Mouse (Mus musculus) megakaryocyte, embryonic 14.5 days (primary cell): Measurements from ENCODE around the gene Khsrp. TPM values are rescaled to one million over a fixed set of nuclear protein-coding genes. Genes with fewer than 3 reads are reported as not detected.

Experiments used
- H3K27me3 ChIP-seq: replicated peaks from 2 replicates; pipeline ENCODE3; 2012; ENCODE audit warnings: inconsistent platforms
- H3K36me3 ChIP-seq: replicated peaks from 2 replicates; pipeline ENCODE3; 2012; ENCODE audit warnings: low read length, inconsistent platforms, mixed read lengths
- H3K4me1 ChIP-seq: 2 replicates; pipeline ENCODE4 v1.6.1; 2012; ENCODE audit warnings: inconsistent platforms
- H3K4me3 ChIP-seq: replicated peaks from 2 replicates; pipeline ENCODE3; 2012; ENCODE audit warnings: moderate library complexity, mild to moderate bottlenecking, inconsistent platforms
- H3K9me3 ChIP-seq: 2 replicates; pipeline ENCODE4 v1.6.1; 2012; ENCODE audit warnings: inconsistent platforms
- FLI1 ChIP-seq: IDR thresholded peaks from 2 replicates; pipeline ENCODE4 v1.6.1; 2012; ENCODE audit warnings: low read length, inconsistent platforms, mixed read lengths
- GATA1 ChIP-seq: IDR thresholded peaks from 3 replicates; pipeline ENCODE4 v1.6.1; 2012; ENCODE audit warnings: mixed read lengths, low read length, inconsistent platforms, borderline replicate concordance
- polyA plus RNA-seq: library from polyadenylated mRNA; stranded (reverse); fragments of >175 nt; gene quantifications from 2 replicates; pipeline ENCODE4 v1.2.3, GENCODE M21; 2012; ENCODE audit warnings: low replicate concordance; ENCODE audit not compliant: insufficient read depth

Gene Khsrp
- polyA plus RNA-seq, 1 experiment: 202 TPM

- Histone ChIP-seq H3K4me3 (peak overlapping the region; percentile 94), H3K4me1 (peaks cover 42% of the 10 kb centered on the region), H3K36me3 (peaks cover 23% of the 10 kb centered on the region), H3K27me3 (no peaks in the 10 kb centered on the region), H3K9me3 (no peaks in the 10 kb centered on the region)
- TF ChIP-seq FLI1 (no peak), GATA1 (0 out of 3 replicates have a peak, but pooled peaks have one; percentile 36)
Measured at GRCm38 (mm10) chr17:57031661-57032420, 519 bp upstream of the Khsrp start.

DNA sequence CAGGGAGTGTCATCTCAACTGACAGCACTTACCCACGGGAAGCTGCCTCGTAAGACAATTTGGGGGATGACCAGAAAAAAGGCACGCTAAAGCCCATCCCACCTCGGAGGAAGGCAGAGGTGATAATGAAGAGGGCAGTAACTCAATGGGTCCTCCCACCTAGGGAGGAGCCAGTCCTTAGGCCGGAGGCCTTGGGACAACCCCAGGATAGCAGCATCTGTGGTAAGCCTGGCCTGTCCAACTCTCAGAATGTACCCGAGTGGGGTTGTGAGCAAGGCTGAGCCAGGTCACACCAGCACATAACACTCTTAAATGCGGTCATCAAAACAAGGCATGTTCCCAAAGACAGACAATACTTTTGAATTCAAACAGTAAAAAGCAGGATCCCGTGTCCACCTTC, 1.6 kb downstream of the Khsrp start:
- H3K4me3 ChIP-seq: peak overlapping the region; percentile 94
- H3K36me3 ChIP-seq: peaks cover 44% of the 10 kb centered on the region
- peaks cover 51% of the 10 kb centered on the region for H3K4me1 ChIP-seq
- no peaks in the 10 kb centered on the region for H3K9me3 ChIP-seq
- no peaks in the 10 kb centered on the region for H3K27me3 ChIP-seq
- TF ChIP-seq FLI1 (no peak), GATA1 (no peak)

DNA sequence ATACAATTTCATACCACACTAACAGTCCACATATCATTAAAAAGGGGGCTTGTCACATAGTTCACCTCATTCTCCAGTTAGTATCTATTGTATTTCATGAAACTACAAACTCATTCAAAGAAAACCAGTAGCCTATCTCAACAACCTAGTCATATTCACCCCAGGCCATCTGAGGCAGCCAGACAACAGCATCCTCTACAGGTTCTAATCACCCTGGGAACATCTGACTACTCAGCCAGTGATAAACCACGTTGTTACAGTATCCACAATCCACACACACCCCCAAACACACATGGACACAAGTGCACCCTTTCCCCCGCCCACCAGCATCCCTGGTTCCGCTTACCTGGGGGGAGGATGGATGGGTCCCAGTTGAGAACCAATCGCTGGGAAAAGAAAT, 3.9 kb downstream of the Khsrp start:
- Histone ChIP-seq H3K4me1 (peaks cover 59% of the 10 kb centered on the region), H3K27me3 (no peaks in the 10 kb centered on the region), H3K4me3 (no peak overlapping the region), H3K36me3 (peaks cover 67% of the 10 kb centered on the region), H3K9me3 (no peaks in the 10 kb centered on the region)
- TF ChIP-seq FLI1: no peak
- TF ChIP-seq GATA1: no peak

GRCm38 (mm10) chr17:57020960-57021359, 10.4 kb downstream of the Khsrp start:
- Histone ChIP-seq H3K36me3 (peaks cover 65% of the 10 kb centered on the region), H3K4me1 (peaks cover 50% of the 10 kb centered on the region), H3K9me3 (no peaks in the 10 kb centered on the region), H3K27me3 (no peaks in the 10 kb centered on the region), H3K4me3 (no peak overlapping the region)
- TF ChIP-seq FLI1 (no peak), GATA1 (no peak)

GRCm38 (mm10) chr17:57019693-57020092, 11.6 kb downstream of the Khsrp start:
- peaks cover 42% of the 10 kb centered on the region for H3K4me1 ChIP-seq
- no peak overlapping the region for H3K4me3 ChIP-seq
- H3K36me3 ChIP-seq: peaks cover 52% of the 10 kb centered on the region

GRCm38 (mm10) chr17:57012245-57012795, 19.0 kb downstream of the Khsrp start:
- H3K27me3 ChIP-seq: no peaks in the 10 kb centered on the region
- no peak for TF ChIP-seq FLI1
- TF ChIP-seq GATA1: no peak
- peaks cover 22% of the 10 kb centered on the region for H3K36me3 ChIP-seq
- H3K9me3 ChIP-seq: no peaks in the 10 kb centered on the region
- H3K4me1 ChIP-seq: peaks cover 55% of the 10 kb centered on the region
- peak overlapping the region; percentile 93 for H3K4me3 ChIP-seq

More at GRCm38 (mm10) chr17:57019693-57020092, 11.6 kb downstream of the Khsrp start:
- no peak for TF ChIP-seq FLI1
- TF ChIP-seq GATA1: no peak
- no peaks in the 10 kb centered on the region for H3K9me3 ChIP-seq
- no peaks in the 10 kb centered on the region for H3K27me3 ChIP-seq

DNA sequence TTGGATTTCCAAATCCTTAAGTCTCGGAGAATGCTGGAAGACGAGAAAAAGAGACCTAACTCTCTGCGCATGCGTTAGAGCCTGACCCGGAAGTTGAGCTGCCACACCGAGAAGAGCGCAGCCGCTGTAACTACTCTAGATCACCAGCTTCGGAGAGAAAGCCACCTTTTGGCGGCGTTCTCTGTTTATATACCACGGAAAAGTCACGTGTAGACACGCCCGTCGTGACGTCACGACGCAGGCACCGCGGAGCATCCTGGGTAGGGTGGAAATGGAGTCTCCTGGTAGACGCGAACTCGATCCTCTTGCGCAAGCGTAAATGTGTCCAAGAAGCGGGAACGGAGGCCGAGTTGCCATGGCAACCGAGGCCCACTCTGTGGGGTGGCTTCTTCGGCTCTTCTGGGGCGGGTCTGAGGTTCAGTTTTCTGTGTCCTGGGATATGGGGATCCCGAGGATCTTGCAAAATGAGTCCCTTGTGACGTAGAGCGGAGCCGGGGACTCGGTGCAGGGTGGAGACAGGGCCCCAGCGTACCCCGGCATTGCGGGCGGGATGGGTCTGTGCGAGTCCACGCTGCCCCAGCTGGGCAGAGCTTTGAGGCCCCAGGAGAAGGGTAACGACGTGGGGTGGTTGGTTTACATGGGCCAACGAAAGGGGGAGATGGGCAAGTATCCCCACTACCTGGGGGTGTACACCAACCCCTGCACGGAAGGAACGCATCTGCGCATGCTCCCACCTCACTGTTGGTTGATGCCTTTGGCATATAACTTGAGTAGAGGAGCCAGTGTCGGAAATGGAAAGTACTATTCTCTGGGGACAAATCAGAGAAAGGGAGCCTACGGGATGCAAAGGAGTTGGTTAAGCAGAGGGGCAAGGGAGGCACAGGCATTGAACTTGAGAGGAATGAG, 19.8 kb downstream of the Khsrp start, which contains the start of the genes Gtf2f1 and Gm17949:
TSS of gene Gtf2f1 (minus strand) at position 53 of the 906 bp plus-strand sequence.
TSS of gene Gm17949 (plus strand) at position 234 of the 906 bp plus-strand sequence.
- TF ChIP-seq FLI1 (peak; percentile 21; the same call in 1 of the 2 replicates), GATA1 (no peak)
- Histone ChIP-seq H3K4me3 (peak within 1 kb of the TSS; percentile 93), H3K36me3 (peaks cover 30% of the 10 kb centered on the region), H3K4me1 (peaks cover 58% of the 10 kb centered on the region), H3K27me3 (no peaks in the 10 kb centered on the region), H3K9me3 (no peaks in the 10 kb centered on the region)

DNA sequence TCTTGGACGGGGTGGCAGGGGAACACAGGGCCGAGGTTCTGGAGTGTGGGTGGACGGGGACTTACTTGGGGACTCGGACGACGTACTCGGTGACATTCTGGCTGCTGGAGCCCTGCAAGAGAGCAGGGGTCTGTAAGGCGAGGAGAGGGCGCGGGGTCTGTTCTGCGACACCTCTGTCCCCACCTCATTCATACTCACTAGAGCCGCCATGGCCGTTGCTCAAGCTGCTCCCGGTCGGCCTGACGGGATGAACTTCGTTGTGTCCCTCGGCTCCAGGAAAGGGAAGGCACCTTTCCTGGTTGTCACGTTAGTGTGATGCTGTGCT, 20.4 kb downstream of the Khsrp start:
- no peaks in the 10 kb centered on the region for H3K27me3 ChIP-seq
- peaks cover 52% of the 10 kb centered on the region for H3K4me1 ChIP-seq

DNA sequence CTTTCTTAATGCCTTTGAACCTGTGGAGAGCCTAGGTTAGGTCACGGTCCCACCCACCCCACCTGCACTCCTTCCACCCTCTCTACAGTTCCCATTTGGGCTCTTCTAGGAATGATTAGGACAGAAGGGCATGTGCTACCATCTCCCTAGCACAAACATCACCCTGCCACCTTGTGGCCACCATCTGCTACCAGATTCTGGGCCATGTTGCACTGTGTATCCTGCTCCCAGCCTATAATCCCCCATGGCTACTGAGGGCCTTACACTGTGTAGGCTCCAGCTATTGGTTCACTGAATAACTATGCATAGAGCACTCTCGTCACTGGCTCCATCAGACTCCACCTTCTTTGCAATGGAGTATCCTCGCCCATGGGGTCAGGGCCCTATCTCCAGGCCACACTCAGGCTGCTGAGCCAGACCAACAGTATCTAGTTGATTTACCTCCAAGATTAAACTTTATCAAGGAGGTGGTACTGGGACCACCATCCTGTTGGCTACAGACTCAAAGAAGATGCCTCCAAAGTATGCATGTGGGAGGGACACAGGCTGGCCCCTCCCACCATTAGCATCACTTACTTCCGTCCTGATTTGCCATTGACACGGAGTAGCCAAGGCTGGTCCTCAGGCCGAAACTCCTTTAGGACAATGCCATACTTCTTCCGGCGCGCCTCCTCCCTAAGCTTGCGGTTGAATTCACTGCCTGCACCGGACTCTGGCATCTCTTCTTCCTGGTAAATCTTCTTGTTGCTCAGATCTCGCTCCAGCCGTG, 24.0 kb downstream of the Khsrp start:
- TF ChIP-seq FLI1 (no peak), GATA1 (no peak)
- Histone ChIP-seq H3K9me3 (no peaks in the 10 kb centered on the region), H3K27me3 (no peaks in the 10 kb centered on the region), H3K4me1 (peaks cover 57% of the 10 kb centered on the region), H3K4me3 (no peak overlapping the region), H3K36me3 (peaks cover 72% of the 10 kb centered on the region)

More for the DNA sequence above, 20.4 kb downstream of the Khsrp start:
- TF ChIP-seq GATA1 (no peak), FLI1 (no peak)
- Histone ChIP-seq H3K36me3 (peaks cover 36% of the 10 kb centered on the region), H3K4me3 (peak overlapping the region; percentile 93), H3K9me3 (no peaks in the 10 kb centered on the region)
